Mouse (Mus musculus) midbrain, embryonic 16.5 days (tissue): ENCODE data around the gene Rab40b. TPM values are rescaled to one million over a fixed set of nuclear protein-coding genes. Genes with fewer than 3 reads are reported as not detected.
A peak's percentile ranks its signal among the peaks of the same experiment; 100 is the strongest.

Experiments used
- ATAC-seq: fragments of 200-750 bp; cut with Nextera tagmentation; 2 replicates; pipeline ENCODE4 v1.8.0; 2017; ENCODE audit warnings: moderate TSS enrichment
- H3K27ac ChIP-seq: fragments of 300-500 bp; sonication (generic); 2 replicates; pipeline ENCODE4 v1.5.1; 2014; ENCODE audit warnings: mild to moderate bottlenecking, low read length, mixed read lengths
- H3K27me3 ChIP-seq: fragments of 300-500 bp; sonication (generic); 2 replicates; pipeline ENCODE4 v1.6.1; 2014; ENCODE audit warnings: low read depth, low read length, mixed read lengths; ENCODE audit not compliant: control insufficient read depth, insufficient read depth
- H3K36me3 ChIP-seq: fragments of 300-500 bp; sonication (generic); 2 replicates; pipeline ENCODE4 v1.6.1; 2014; ENCODE audit warnings: mild to moderate bottlenecking, low read length, moderate library complexity, mixed read lengths; ENCODE audit not compliant: control insufficient read depth, insufficient read depth
- H3K4me1 ChIP-seq: fragments of 300-500 bp; sonication (generic); 2 replicates; pipeline ENCODE4 v1.6.1; 2014; ENCODE audit warnings: mild to moderate bottlenecking, low read length, mixed read lengths; ENCODE audit not compliant: control insufficient read depth, insufficient read depth
- H3K4me2 ChIP-seq: fragments of 300-500 bp; sonication (generic); 2 replicates; pipeline ENCODE4 v1.6.1; 2014; ENCODE audit warnings: mild to moderate bottlenecking, low read length, mixed read lengths
- H3K4me3 ChIP-seq: fragments of 300-500 bp; sonication (generic); 2 replicates; pipeline ENCODE4 v1.5.1; 2014; ENCODE audit warnings: low read depth, mild to moderate bottlenecking, low read length, moderate library complexity, mixed read lengths
- H3K9ac ChIP-seq: fragments of 300-500 bp; sonication (generic); 2 replicates; pipeline ENCODE4 v1.6.1; 2014; ENCODE audit warnings: low read depth, low read length, mixed read lengths
- H3K9me3 ChIP-seq: fragments of 300-500 bp; sonication (generic); replicated peaks from 2 replicates; pipeline ENCODE4 v1.6.1; 2014; ENCODE audit warnings: mild to moderate bottlenecking, low read length, mixed read lengths; ENCODE audit not compliant: control insufficient read depth, poor library complexity, severe bottlenecking
- WGBS: fragments of 180-500 bp; shearing (Covaris S2); extraction: QIAGEN DNeasy Blood & Tissue Kit; methylation state at CpG from one replicate; pipeline ENCODE4 v1.1.7; 2014; 5-methylcytosine and 5-hydroxymethylcytosine counted together
- polyA plus RNA-seq: library from polyadenylated mRNA; unstranded; fragments of >200 nt; fragmentation: Nextera tagmentation; extraction: Ambion mirVana; gene quantifications from 2 replicates; pipeline ENCODE4 v1.2.1, GENCODE M21; 2015

Rab40b gene
- polyA plus RNA-seq, 1 experiment from 2014 or later: 17.6 TPM

GRCm38 (mm10) chr11:121373305-121373704 is 14.7 kb downstream of the Rab40b start:
- no peak for ATAC-seq
- Histone ChIP-seq H3K9me3 (no peaks in the 10 kb centered on the region), H3K4me1 (no peaks in the 10 kb centered on the region), H3K27me3 (no peaks in the 10 kb centered on the region), H3K4me3 (no peak overlapping the region), H3K9ac (no peak overlapping the region), H3K4me2 (no peak overlapping the region), H3K27ac (no peak overlapping the region), H3K36me3 (no peaks in the 10 kb centered on the region)
- 68% methylated on average over 6 of the region's 6 CpGs for WGBS

- no peak for ATAC-seq
- no peak overlapping the region for H3K9ac ChIP-seq
- no peaks in the 10 kb centered on the region for H3K27me3 ChIP-seq
- no peaks in the 10 kb centered on the region for H3K4me1 ChIP-seq
- no peak overlapping the region for H3K4me3 ChIP-seq
- H3K36me3 ChIP-seq: no peaks in the 10 kb centered on the region
- H3K4me2 ChIP-seq: no peak overlapping the region
- no peaks in the 10 kb centered on the region for H3K9me3 ChIP-seq
- 86% methylated on average over 6 of the region's 6 CpGs for WGBS
- no peak overlapping the region for H3K27ac ChIP-seq
These were observed 17.6 kb downstream of the Rab40b start for GRCm38 (mm10) chr11:121370337-121370994.

- Histone ChIP-seq H3K36me3 (no peaks in the 10 kb centered on the region), H3K9me3 (no peaks in the 10 kb centered on the region), H3K27me3 (no peaks in the 10 kb centered on the region), H3K4me1 (no peaks in the 10 kb centered on the region), H3K27ac (no peak overlapping the region), H3K4me2 (no peak overlapping the region), H3K9ac (no peak overlapping the region), H3K4me3 (no peak overlapping the region)
- WGBS: 58% methylated on average over 6 of the region's 6 CpGs
- no peak for ATAC-seq
These were observed 18.4 kb downstream of the Rab40b start for GRCm38 (mm10) chr11:121369622-121370021.

GRCm38 (mm10) chr11:121368731-121369130 is 19.3 kb downstream of the Rab40b start:
- no peak overlapping the region for H3K27ac ChIP-seq
- no peaks in the 10 kb centered on the region for H3K27me3 ChIP-seq
- H3K9me3 ChIP-seq: no peaks in the 10 kb centered on the region
- H3K4me3 ChIP-seq: no peak overlapping the region
- 84% methylated on average over 1 of the region's 1 CpGs for WGBS
- no peak for ATAC-seq
- no peak overlapping the region for H3K4me2 ChIP-seq
- H3K9ac ChIP-seq: no peak overlapping the region
- H3K36me3 ChIP-seq: no peaks in the 10 kb centered on the region
- H3K4me1 ChIP-seq: no peaks in the 10 kb centered on the region

GRCm38 (mm10) chr11:121367170-121367707 is 20.8 kb downstream of the Rab40b start:
- 64% methylated on average over 5 of the region's 5 CpGs for WGBS
- H3K27me3 ChIP-seq: no peaks in the 10 kb centered on the region
- no peak overlapping the region for H3K27ac ChIP-seq
- H3K9ac ChIP-seq: no peak overlapping the region
- no peaks in the 10 kb centered on the region for H3K36me3 ChIP-seq
- no peak for ATAC-seq
- no peaks in the 10 kb centered on the region for H3K9me3 ChIP-seq
- H3K4me1 ChIP-seq: no peaks in the 10 kb centered on the region
- no peak overlapping the region for H3K4me2 ChIP-seq
- no peak overlapping the region for H3K4me3 ChIP-seq

GRCm38 (mm10) chr11:121362212-121362611 is 25.8 kb downstream of the Rab40b start:
- no peaks in the 10 kb centered on the region for H3K27me3 ChIP-seq
- H3K36me3 ChIP-seq: no peaks in the 10 kb centered on the region
- no peaks in the 10 kb centered on the region for H3K4me1 ChIP-seq
- H3K4me2 ChIP-seq: no peak overlapping the region
- no peaks in the 10 kb centered on the region for H3K9me3 ChIP-seq
- no peak for ATAC-seq
- no peak overlapping the region for H3K27ac ChIP-seq
- WGBS: 32% methylated on average over 5 of the region's 5 CpGs
- H3K4me3 ChIP-seq: no peak overlapping the region
- no peak overlapping the region for H3K9ac ChIP-seq

- Histone ChIP-seq H3K4me3 (peak within 1 kb of the TSS; percentile 77), H3K27me3 (no peaks in the 10 kb centered on the region), H3K27ac (peak within 1 kb of the TSS; percentile 87), H3K4me1 (peaks cover 25% of the 10 kb centered on the region), H3K36me3 (no peaks in the 10 kb centered on the region), H3K9ac (peak within 1 kb of the TSS; percentile 91), H3K4me2 (peak within 1 kb of the TSS; percentile 95), H3K9me3 (no peaks in the 10 kb centered on the region)
- under 1% methylated on average over 67 of the region's 69 CpGs for WGBS
- ATAC-seq: peak; percentile 96
These were observed 33.9 kb downstream of the Rab40b start, which contains the start of gene Wdr45b for GRCm38 (mm10) chr11:121354091-121354707. TSS of gene Wdr45b (minus strand) at chr11:121354445.

GRCm38 (mm10) chr11:121353326-121354090 is 34.5 kb downstream of the Rab40b start:
- Histone ChIP-seq H3K9ac (peak overlapping the region; percentile 91), H3K36me3 (no peaks in the 10 kb centered on the region), H3K27me3 (no peaks in the 10 kb centered on the region), H3K4me1 (peaks cover 25% of the 10 kb centered on the region), H3K4me2 (peak overlapping the region; percentile 95), H3K9me3 (no peaks in the 10 kb centered on the region), H3K4me3 (peak overlapping the region; percentile 77), H3K27ac (peak overlapping the region; percentile 87)
- 4% methylated on average over 39 of the region's 41 CpGs for WGBS
- ATAC-seq: peak; percentile 34; the same call in 1 of the 2 replicates
